Mouse (Mus musculus): ENCODE measurements around the gene Lats1.
A peak's percentile ranks its signal among the peaks of the same experiment; 100 is the strongest.

The Lats1 gene

DNA sequence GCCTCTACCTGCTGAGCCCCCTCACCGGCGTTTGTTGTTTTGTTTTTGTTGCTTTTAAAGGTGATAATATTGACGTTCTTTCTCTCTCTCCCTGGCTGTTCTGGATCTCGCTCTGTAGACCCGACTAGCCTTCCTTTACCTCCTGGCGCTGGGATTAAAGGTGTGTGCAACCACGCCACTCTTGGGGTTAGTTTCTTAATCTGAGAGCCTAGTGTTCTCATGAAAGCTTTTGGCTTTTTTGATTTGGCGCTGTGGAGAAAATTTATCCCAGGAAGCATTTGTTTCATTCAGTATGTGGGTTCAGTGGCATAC, 45.4 kb downstream of the Lats1 start:
- DNase-seq (ENCODE audit: low read depth): peak; percentile 17

DNA sequence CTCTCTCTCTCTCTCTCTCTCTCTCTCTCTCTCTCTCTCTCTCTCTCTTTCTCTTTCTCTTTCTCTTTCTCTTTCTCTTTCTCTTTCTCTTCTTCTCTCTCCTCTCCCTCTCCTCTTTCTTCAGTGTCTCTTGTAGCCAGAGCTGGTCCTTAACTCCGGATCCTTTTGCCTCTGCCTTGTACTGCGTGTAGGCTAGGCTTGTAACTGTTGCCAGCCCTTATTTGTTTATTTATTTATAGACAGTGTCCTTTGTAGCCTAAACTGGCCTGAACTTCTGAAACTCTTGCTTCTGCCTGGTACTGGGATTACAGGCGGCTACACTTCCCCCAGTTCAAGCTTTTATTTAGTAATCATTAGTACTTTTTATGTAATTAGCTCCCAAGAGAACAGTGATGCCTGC, 46.0 kb downstream of the Lats1 start:
- peak; percentile 28 for DNase-seq (ENCODE audit: low read depth)

DNA sequence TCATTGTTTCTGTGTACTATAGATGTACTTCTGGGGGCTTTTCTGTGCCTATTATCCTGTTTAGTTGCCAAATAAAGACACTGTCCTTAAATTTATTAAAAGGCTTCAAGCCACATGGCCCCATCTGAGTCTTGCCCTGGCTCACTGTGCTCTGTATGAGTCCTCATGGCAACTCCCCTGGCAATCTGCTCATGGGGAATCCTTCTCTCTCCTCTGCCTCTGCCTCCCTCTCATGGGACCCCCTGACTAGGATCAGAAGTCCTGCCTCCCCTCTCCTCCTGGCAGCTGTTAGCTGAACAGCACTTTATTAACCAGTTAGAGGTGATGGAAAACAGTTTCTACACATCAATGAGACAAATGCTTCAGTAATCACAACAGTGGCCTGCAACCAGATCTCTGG, 50.6 kb downstream of the Lats1 start:
- DNase-seq (ENCODE audit: low read depth): no peak

DNA sequence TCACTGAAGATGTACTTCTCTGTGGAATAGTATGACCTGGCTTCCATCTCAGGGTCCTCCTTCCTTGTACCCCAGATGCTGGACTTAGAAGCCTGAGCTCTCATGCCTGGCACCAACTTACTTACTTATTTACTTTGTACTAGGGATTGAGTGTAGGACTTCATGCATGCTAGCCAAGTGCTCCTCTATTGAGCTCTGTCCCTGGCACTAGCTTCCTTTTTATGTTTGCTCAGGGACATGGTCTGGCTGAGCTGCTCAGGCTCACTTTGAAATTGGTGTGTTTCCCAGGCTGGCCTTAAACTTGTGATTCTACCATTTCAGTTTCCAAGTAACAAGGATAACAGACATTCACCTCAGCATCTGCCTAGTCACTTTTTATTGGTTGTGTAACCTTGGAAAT, 56.1 kb downstream of the Lats1 start:
- no peak for DNase-seq (ENCODE audit: low read depth)

DNA sequence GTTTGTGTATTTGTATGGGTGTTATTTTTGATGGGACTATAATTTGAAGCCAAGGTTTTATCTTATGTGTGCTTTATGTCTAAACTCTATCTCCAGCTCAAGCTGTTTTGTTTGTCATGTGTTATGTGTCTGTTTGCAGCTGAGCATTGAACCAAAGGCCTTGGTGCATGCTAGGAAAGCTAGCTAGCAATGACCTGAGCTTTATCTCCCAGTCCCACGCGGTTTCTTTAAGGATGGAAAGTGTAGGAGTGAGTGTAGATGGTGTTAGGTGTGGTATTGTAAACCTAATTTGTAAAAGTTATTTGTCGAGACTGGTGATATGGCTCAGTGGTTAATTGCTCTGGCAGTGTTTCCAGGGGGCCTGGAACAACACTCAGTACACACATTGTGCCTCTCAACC, 56.9 kb downstream of the Lats1 start:
- DNase-seq (ENCODE audit: low read depth): no peak

DNA sequence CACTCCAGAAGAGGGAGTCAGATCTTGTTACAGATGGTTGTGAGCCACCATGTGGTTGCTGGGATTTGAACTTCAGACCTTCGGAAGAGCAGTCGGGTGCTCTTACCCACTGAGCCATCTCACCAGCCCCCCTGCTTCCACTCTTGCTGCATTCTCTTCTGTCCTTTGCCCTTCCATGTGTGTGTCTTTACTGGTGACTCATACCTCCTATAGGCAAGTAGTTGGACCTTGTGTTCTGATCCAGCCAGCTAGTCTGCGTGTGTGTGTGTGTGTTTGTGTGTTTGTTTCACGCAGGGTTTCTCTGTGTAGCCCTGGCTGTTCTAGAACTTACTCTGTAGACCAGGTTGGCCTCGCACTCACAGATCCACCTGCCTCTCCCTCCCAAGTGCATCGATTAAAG, 64.5 kb downstream of the Lats1 start:
- peak; percentile 56 for DNase-seq (ENCODE audit: low read depth)

DNA sequence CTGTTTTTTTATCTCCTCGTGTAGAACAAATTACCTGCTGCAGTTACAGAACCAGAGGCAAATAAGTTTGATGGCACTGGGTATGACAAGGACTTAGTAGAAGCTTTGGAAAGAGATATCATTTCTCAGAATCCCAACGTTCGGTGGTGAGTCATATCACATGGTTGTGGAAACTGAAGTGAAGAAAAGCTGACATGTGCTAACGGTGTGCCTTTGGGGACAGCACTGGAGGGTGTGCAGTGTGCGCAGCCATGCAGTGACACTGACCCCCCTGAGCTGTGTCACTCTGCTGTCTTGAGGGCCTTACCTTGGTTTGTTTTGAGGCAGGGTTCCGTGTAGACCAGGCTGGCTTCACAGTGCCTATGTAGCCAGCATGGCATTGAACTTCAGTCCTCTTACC, 67.7 kb downstream of the Lats1 start:
- no peak for DNase-seq (ENCODE audit: low read depth)

DNA sequence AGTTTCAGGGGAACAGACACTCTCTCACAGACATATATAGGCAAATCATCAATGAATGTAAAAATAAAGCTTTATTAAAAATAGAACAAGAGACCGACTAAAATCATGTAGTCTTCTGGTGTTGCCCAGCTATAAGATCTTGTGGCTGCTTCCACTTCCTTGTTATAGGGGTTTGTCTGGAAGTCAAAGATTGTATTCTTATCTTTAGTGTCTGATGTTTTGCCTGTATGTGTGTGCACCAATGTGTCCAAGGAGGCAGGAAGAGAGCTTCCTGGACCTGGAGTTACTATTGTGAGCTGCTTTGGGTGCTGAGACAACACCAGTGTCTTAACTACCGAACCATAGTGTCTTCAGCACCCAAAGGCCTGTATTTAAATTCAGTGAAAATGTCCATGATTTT, 76.5 kb downstream of the Lats1 start:
- DNase-seq (ENCODE audit: low read depth): peak; percentile 27

All from 416B (cell line).